Mouse (Mus musculus): Measurements from ENCODE around the gene B230104I21Rik.

Gene B230104I21Rik

DNA sequence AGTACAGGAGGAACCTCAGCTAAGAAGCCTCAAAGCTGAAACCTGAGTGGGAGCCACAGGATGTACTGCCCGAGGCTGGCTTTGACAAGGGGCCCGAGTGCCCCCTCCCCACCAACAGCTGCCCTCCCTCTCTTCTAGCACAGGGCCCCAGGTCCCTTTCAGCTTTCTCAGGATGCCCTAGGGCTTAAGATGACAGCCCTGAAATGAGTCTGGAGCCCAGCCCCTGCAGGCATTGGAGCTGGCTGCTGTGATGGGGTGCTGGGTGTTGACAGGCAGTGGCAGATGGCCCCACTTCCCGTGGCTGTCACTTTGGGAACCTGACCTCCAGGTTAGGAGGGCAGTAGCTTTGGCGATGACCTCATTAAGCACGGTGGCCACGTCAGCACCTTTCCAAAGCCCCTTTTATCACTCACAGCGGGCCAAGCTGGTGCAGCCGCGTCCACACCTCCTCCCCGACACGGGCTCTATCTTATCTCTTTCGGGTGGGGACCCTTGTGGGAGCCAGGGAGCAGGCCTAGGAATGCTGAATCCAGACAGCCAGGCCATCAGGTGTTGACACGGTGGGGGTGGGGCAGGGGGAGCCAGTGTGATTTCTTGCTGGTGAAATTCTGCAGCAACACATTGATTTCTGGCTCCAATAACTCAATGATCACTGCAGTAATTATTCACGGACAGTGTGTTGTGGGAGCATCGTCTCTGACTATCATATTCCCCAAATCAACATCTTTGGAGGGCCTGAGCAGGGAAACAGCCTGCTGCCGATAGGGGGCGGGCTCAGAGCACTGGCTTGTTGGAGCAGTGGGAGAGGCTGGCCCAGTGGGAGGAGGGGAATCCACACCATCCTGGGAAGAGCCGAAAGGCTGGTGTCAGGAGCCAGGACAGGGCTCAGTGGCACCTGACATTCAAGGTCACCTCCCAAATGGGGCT lies 57.5 kb downstream of the B230104I21Rik start:
- no peak for DNase-seq (ENCODE audit: low read depth, low spot score)

DNA sequence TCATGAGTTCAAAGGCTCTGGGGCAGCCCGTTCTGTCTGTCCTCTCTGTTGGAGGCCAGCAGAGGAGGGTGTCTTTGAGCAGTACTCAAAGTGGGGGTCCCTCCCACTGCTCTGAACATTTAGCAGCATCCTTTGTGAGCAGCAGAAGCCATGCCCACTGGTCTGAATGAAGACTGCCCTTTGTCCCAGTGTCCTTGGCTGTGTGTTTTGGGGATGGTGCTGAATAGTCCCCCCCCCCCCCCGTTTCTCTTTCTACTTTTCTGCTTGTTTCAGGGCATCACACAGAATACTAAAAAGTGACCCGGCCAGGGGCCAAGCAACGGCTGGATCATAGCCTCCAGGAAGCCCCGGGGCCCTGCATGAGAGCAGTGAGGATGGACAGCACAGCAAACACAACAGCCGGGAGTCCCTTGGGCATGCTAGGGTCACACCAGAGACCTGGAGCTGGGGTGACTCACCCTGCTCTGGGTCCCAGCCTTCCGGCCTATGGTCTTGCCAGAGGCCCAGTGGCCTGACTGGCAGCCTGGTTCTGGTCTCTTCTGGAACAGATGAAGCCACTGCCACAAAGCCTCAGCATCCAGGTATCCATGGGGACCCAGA lies 58.3 kb downstream of the B230104I21Rik start:
- no peak for DNase-seq (ENCODE audit: low read depth, low spot score)

DNA sequence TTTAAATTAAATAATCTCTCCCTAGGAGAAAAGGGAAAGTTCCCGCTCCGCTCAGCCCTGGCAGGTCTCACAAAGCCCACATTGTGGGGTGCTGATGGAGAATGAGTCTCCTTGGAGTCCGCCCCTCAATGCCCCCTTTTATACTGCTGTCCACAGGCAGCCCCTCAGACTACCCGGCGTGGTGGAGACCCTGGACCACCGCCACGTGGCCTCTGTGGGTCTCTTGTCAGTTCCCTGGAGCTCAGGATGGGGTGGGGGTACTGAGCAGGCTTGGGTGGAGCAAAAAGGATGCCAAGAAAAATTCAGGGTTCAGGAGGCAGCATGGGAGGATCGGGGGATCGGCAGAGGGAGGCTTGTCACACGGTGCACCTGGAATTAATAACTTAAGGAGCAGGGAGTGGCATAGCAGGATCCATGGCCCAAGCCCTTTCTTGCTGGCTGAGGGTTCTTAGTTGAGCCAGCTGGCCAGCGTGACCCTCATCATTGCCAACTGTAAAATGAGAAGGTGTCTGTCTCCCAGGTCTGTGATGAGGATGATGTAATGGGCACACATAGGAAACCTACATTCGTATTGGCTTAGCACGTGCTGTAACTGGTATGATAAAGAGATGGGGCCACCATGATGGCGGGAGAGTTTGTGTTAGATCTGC lies 60.9 kb downstream of the B230104I21Rik start:
- DNase-seq (ENCODE audit: low read depth, low spot score), result no peak
